Mouse (Mus musculus) lung, embryonic 16.5 days (tissue): ENCODE measurements around the gene Dvl2. TPM values are rescaled to one million over a fixed set of nuclear protein-coding genes. Genes with fewer than 3 reads are reported as not detected.
A peak's percentile ranks its signal among the peaks of the same experiment; 100 is the strongest.
"Not testable (repeated sequence)": the region's sequence is repeated elsewhere in the genome, so short reads cannot be mapped to it uniquely, and the experiment has no call there.

ENCODE experiments used
- ATAC-seq: fragments of 200-750 bp; cut with Nextera tagmentation; 2 replicates; pipeline ENCODE4 v1.8.0; 2017; ENCODE audit warnings: low read depth, mild to moderate bottlenecking, moderate library complexity
- H3K27ac ChIP-seq: fragments of 300-500 bp; sonication (generic); 2 replicates; pipeline ENCODE4 v1.5.1; 2014; ENCODE audit warnings: mild to moderate bottlenecking, control low read depth, low read length
- H3K27me3 ChIP-seq: fragments of 300-500 bp; sonication (generic); 2 replicates; pipeline ENCODE4 v1.6.1; 2014; ENCODE audit warnings: low read depth, low read length, mixed read lengths; ENCODE audit not compliant: control insufficient read depth, insufficient read depth
- H3K36me3 ChIP-seq: fragments of 300-500 bp; sonication (generic); 2 replicates; pipeline ENCODE4 v1.6.1; 2014; ENCODE audit warnings: low read length; ENCODE audit not compliant: control insufficient read depth, insufficient read depth
- H3K4me1 ChIP-seq: fragments of 300-500 bp; sonication (generic); replicated peaks from 2 replicates; pipeline ENCODE4 v1.6.1; 2014; ENCODE audit warnings: low read length, mixed read lengths; ENCODE audit not compliant: control insufficient read depth, insufficient read depth
- H3K4me2 ChIP-seq: fragments of 300-500 bp; sonication (generic); 2 replicates; pipeline ENCODE4 v1.6.1; 2014; ENCODE audit warnings: low read depth, low read length, control low read depth
- H3K4me3 ChIP-seq: fragments of 300-500 bp; sonication (generic); 2 replicates; pipeline ENCODE4 v1.5.1; 2014; ENCODE audit warnings: mild to moderate bottlenecking, low read length, control low read depth
- H3K9ac ChIP-seq: fragments of 300-500 bp; sonication (generic); 2 replicates; pipeline ENCODE4 v1.6.1; 2014; ENCODE audit warnings: low read length, control low read depth
- H3K9me3 ChIP-seq: fragments of 300-500 bp; sonication (generic); 2 replicates; pipeline ENCODE4 v1.6.1; 2016; ENCODE audit warnings: low read length; ENCODE audit not compliant: control insufficient read depth
- WGBS: fragments of 180-500 bp; shearing (Covaris S2); extraction: QIAGEN DNeasy Blood & Tissue Kit; methylation state at CpG from one replicate; pipeline ENCODE4 v1.1.7; 2014; 5-methylcytosine and 5-hydroxymethylcytosine counted together
- polyA plus RNA-seq: library from polyadenylated mRNA; unstranded; fragments of >200 nt; fragmentation: Nextera tagmentation; extraction: Ambion mirVana; gene quantifications from 2 replicates; pipeline ENCODE4 v1.2.1, GENCODE M21; 2015

Gene Dvl2
- polyA plus RNA-seq = 30.1 and 30.7 TPM in 2 replicates

DNA sequence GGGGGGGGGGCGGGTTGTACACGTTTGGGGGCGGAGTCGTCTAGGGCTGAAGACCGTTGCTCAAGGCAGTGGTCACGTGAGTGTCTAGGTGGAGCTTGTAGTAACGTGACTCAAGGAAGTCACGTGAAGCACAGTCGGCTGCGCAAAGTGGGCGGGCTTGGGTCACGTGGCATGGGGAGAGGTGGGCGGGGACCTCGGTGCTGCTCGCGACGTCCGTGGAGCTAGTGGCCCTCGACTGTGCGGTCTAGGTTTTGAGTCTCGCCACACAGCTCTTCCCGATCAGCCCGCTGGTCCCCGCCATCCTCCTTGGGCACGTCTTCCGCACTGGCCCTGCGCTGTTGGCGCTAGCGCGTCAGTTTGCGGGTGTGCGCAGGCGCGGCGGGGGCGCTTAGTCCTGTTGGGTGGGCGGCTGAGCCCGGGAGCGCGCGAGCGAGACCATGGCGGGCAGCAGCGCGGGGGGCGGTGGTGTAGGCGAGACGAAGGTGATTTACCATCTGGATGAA lies at the start of gene Dvl2:
Gene Dvl2, plus strand, starts transcription at position 200 of the 503 bp plus-strand sequence.
- H3K27ac ChIP-seq = peak within 1 kb of the TSS; percentile 94
- H3K4me1 ChIP-seq = peaks cover 28% of the 10 kb centered on the region
- peak; percentile 60 for ATAC-seq
- H3K4me3 ChIP-seq = peak within 1 kb of the TSS; percentile 77
- no peaks in the 10 kb centered on the region for H3K27me3 ChIP-seq
- under 1% methylated on average over 47 of the region's 48 CpGs for WGBS
- H3K36me3 ChIP-seq = peaks cover 23% of the 10 kb centered on the region
- no peaks in the 10 kb centered on the region for H3K9me3 ChIP-seq
- peak within 1 kb of the TSS; percentile 84 for H3K9ac ChIP-seq
- H3K4me2 ChIP-seq = peak within 1 kb of the TSS; percentile 61

DNA sequence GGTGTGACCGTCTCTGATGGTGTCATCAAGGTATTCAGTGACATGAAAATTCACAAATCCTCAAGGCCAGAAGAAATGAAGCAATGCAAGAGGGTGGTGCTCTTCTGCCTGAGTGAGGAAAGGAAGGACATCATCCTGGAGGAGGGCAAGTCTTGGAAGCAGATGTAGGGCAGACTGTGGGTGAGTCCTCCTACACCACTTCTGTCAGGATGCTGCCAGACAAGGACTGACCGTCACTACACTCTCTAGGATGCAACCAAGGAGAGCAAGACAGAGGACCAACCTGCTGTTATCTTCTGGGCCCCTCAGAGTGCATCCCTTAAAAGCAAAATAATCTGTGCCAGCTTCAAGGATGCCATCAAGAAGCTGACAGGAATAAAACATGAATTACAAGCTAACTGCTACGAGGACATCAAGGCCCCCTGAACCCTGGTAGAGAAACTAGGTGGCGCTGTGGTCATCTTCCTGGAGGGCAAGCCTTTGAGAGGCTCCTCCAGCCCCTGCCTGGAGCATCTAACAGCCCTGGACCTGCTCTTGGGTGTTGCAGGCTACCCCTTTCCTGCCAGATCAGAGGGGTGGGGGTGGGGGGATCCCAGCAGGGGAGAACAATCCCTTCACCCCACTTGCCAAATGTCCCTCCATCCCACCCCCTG lies 49.5 kb upstream of the Dvl2 start:
- Histone ChIP-seq H3K27ac (no peak overlapping the region), H3K4me3 (no peak overlapping the region), H3K27me3 (no peaks in the 10 kb centered on the region), H3K4me2 (no peak overlapping the region), H3K4me1 (peaks cover 19% of the 10 kb centered on the region), H3K9ac (no peak overlapping the region), H3K36me3 (no peaks in the 10 kb centered on the region), H3K9me3 (no peaks in the 10 kb centered on the region)
- ATAC-seq = no peak
- 39% methylated on average over 4 of the region's 4 CpGs for WGBS

DNA sequence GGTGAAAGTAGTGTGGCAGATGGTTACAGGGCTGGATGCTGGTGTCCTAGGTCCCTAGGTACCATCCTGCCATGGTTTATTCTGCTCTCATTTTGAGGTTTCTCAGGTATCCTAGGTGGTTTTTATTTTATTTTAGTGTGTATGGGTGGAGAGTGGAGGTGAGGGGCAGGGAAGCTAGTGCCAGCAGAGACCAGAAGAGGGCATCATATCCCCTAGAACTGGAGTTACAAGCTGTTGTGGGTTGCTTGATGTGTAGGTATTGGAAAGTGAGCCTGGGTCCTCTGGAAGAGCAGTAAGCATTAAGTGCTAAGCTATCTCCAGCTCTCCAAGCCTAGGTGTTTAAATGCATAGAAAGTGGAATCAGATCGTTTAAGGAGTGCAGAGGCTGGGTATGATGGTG lies 48.1 kb upstream of the Dvl2 start:
- Histone ChIP-seq H3K9ac (no peak overlapping the region), H3K27me3 (no peaks in the 10 kb centered on the region), H3K4me1 (peaks cover 16% of the 10 kb centered on the region), H3K27ac (no peak overlapping the region), H3K4me2 (no peak overlapping the region), H3K4me3 (no peak overlapping the region), H3K36me3 (no peaks in the 10 kb centered on the region), H3K9me3 (no peaks in the 10 kb centered on the region)
- no peak for ATAC-seq
- 36% methylated on average over 1 of the region's 1 CpGs for WGBS

DNA sequence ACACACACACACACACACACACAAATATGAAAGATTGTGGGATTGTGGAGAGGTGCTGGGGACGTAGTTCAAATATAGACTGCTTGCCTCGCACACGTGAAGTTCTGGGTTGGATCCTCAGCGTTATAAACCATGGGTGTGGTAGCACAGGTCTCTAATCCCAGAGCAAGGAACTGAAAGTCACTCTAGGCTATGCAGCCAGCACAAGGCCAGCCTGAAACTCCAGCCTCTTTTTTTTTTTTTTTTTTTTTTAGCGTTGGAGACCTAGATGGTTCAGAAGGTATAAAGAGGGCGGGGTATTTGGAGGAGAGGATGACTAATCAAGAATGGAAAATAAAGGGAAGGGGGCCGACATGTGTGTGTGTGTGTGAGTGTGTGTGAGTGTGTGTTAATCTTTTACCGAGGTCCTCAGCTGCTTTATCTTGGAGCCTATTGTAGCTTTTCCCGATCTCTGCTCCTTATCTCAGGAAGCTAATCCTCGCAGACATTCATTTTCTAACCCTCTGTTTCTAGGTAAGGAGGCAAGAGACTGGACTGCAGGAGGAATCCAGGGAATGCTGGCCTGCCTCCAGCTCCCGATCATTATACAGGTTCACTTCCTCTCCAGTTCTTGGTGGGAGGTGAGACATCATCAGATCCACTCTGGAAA lies 47.0 kb upstream of the Dvl2 start:
- Histone ChIP-seq H3K9me3 (no peaks in the 10 kb centered on the region), H3K27ac (no peak overlapping the region), H3K36me3 (no peaks in the 10 kb centered on the region), H3K4me3 (no peak overlapping the region), H3K27me3 (no peaks in the 10 kb centered on the region), H3K4me1 (peaks cover 6% of the 10 kb centered on the region), H3K4me2 (no peak overlapping the region), H3K9ac (0 out of 2 replicates have a peak overlapping the region, but pooled peaks have one; percentile 8)
- no peak for ATAC-seq
- 31% methylated on average over 11 of the region's 11 CpGs for WGBS

DNA sequence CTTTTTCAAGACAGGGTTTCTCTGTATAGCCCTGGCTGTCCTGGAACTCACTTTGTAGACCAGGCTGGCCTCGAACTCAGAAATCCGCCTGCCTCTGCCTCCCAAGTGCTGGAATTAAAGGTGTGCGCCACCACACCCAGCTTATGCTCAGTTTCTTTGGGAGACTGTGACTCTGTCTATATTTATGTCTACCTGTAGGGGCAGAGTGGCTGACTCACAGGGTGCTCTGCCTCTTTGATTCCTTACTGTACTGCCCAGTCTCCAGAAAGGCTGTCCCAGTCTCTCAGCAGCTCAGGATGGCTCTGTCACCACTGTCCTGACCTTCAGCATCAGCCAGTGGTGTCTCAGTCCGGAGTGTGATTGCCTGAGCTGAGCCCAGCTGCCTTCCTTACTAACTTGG lies 44.8 kb upstream of the Dvl2 start:
- H3K27ac ChIP-seq, H3K27me3 ChIP-seq, H3K9me3 ChIP-seq, H3K4me3 ChIP-seq, H3K9ac ChIP-seq, H3K4me1 ChIP-seq, H3K4me2 ChIP-seq, H3K36me3 ChIP-seq, ATAC-seq: not testable (repeated sequence)
- 68% methylated on average over 4 of the region's 4 CpGs for WGBS

DNA sequence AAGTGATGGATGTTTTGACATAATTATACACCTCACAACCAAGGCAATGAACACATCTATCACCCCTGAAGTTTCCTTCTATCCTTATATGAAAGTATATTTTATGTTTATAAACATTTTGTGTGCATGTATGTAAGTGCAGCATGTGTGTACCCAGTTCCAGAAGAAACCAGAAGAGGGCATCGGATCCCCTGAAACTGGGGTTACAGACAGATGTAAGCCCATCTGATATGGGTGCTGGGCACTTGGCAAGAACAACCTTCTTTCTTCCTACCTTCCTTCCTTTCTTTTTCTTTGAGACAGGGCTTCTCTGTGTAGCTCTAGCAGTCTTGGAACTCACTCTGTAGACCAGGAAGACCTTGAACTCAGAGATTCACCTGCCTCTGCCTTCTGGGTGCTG lies 44.2 kb upstream of the Dvl2 start:
- 76% methylated on average over 1 of the region's 1 CpGs for WGBS
- Histone ChIP-seq H3K27me3 (no peaks in the 10 kb centered on the region), H3K4me3 (no peak overlapping the region), H3K4me2 (no peak overlapping the region), H3K9ac (no peak overlapping the region), H3K4me1 (no peaks in the 10 kb centered on the region), H3K27ac (no peak overlapping the region), H3K9me3 (no peaks in the 10 kb centered on the region), H3K36me3 (no peaks in the 10 kb centered on the region)
- no peak for ATAC-seq

DNA sequence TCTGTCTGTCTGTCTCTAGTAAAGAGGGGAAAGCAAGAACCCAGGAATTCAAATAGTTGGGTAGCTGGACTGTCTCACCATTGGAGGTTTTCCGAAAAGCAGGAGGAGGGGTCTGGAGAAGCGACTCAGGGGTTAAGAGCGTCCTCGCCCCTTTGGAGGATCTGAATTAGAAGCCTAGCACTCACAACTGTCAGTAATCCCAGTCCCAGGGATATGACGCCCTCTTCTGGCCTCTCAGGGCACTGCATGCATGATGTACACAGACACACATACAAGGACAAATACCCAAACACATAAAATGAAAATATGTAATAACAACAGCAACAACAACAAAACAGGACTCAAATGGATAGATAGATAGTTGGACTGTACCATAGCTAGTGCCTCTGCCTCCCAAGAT lies 39.8 kb upstream of the Dvl2 start:
- Histone ChIP-seq H3K4me3 (no peak overlapping the region), H3K4me1 (no peaks in the 10 kb centered on the region), H3K4me2 (no peak overlapping the region), H3K27ac (no peak overlapping the region), H3K9ac (no peak overlapping the region), H3K36me3 (no peaks in the 10 kb centered on the region), H3K27me3 (peaks cover 21% of the 10 kb centered on the region), H3K9me3 (no peaks in the 10 kb centered on the region)
- no peak for ATAC-seq
- WGBS = 40% methylated on average over 5 of the region's 5 CpGs

DNA sequence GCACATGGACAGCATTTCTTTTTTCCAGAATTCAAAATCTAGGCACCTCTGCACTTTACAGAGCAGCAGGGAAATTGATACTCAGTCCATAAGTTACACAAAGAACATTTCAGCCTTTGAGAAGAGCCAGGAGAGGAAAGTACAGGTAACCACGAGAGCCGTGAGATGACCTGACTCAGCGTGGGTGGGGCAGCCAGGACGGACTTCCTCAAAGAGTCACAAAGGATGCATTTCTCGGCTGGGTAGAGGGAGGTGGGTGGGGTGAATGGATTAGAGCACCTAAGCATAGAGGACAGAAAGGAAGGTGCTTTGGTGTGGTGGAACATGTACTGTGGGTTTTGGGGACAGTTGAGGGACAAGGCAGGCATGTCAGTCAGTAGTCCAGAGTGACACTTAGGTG lies 38.6 kb upstream of the Dvl2 start:
- no peak overlapping the region for H3K4me3 ChIP-seq
- peaks cover 6% of the 10 kb centered on the region for H3K4me1 ChIP-seq
- H3K27me3 ChIP-seq = peaks cover 33% of the 10 kb centered on the region
- H3K9ac ChIP-seq = no peak overlapping the region
- H3K36me3 ChIP-seq = no peaks in the 10 kb centered on the region
- 30% methylated on average over 5 of the region's 5 CpGs for WGBS
- ATAC-seq = no peak
- H3K4me2 ChIP-seq = no peak overlapping the region
- no peak overlapping the region for H3K27ac ChIP-seq
- no peaks in the 10 kb centered on the region for H3K9me3 ChIP-seq

DNA sequence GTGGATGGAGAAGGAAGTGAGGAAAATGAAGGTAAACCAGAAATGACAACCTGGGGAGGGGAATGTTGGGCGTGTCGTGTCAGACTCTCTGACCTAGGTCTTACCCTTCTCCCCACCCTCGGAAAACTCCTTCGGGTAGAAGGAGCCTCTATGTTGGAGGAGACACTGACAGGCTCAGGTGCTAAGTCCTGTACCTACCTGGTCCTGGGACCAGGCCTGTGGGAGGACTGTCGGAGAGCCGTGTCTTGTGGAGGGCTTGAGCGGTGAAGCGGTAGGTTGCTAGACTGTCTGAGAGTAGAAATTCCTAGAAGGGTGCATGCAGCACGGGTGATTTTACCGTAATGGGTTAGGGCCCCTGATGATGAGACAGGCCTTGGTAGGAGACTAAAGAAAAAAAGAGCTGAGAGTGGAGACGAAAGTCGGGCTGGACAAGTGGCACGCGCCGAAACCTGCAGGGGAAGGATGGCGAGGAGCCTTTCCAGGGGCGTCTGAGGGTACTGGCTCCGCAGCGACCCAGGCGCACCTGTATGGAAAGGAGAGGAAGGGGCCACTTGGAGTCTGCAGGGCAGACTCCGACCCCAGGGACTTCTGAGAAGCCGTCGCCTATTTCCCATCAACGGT lies 35.6 kb upstream of the Dvl2 start, which contains the start of gene Cldn7:
Gene Cldn7, plus strand, starts transcription at position 130 of the 621 bp plus-strand sequence.
- ATAC-seq = 0 out of 2 replicates have a peak, but pooled peaks have one; percentile 11
- H3K9me3 ChIP-seq = no peaks in the 10 kb centered on the region
- peak within 1 kb of the TSS; percentile 60 for H3K4me3 ChIP-seq
- H3K9ac ChIP-seq = peak within 1 kb of the TSS; percentile 73
- peaks cover 8% of the 10 kb centered on the region for H3K4me1 ChIP-seq
- H3K27ac ChIP-seq = peak within 1 kb of the TSS; percentile 87
- H3K4me2 ChIP-seq = peak within 1 kb of the TSS; percentile 60
- H3K27me3 ChIP-seq = peaks cover 37% of the 10 kb centered on the region
- 6% methylated on average over 24 of the region's 24 CpGs for WGBS
- peaks cover 13% of the 10 kb centered on the region for H3K36me3 ChIP-seq
